ENCODE assay signal across 8 mouse cellular contexts in genomic region chr2:25557221-25557963, GRCm38 (mm10). TPM values are rescaled to one million over a fixed set of nuclear protein-coding genes. Genes with fewer than 3 reads are reported as not detected.
DNase-seq lines count a peak whose midpoint lies in the region; ATAC-seq lines count a peak whose summit lies in the region.

Gene Edf1 (plus strand): TSS chr2:25557847.

- peaks cover 30% of the 10 kb centered on the region for H3K36me3 ChIP-seq in intestine, embryonic 14.5 days (ENCODE audit: control insufficient read depth, insufficient read depth, low read length)

- H3K27ac ChIP-seq in intestine, embryonic 14.5 days (ENCODE audit: low read depth): peak within 1 kb of the TSS; percentile 60

- no peaks in the 10 kb centered on the region for H3K27me3 ChIP-seq in intestine, embryonic 14.5 days (replicated peaks; ENCODE audit: control insufficient read depth, insufficient read depth, low read length)

- H3K4me2 ChIP-seq in intestine, embryonic 14.5 days (ENCODE audit: low read length): peak within 1 kb of the TSS; percentile 97

- H3K9me3 ChIP-seq in intestine, embryonic 14.5 days (ENCODE audit: control insufficient read depth, low read length): no peaks in the 10 kb centered on the region

- under 1% methylated on average over 61 of the region's 61 CpGs for WGBS in intestine, embryonic 14.5 days

- peak within 1 kb of the TSS; percentile 88 for H3K9ac ChIP-seq in intestine, embryonic 14.5 days (ENCODE audit: low read length)

- intact Hi-C loops in gastrocnemius, postnatal 36 days (cut with DNase I): no loop called here
- intact Hi-C loops in left cerebral cortex, postnatal 10 days (cut with DNase I): no loop called here

- ATAC-seq in intestine, embryonic 14.5 days (replicated peaks; ENCODE audit: low FRiP score, low TSS enrichment, low read depth): peak; percentile 95
- ATAC-seq in megakaryocyte progenitor cell, adult 5-6 weeks (replicated peaks; ENCODE audit: poor library complexity): peak; percentile 98

- peak within 1 kb of the TSS; percentile 85 for H3K4me3 ChIP-seq in intestine, embryonic 14.5 days (ENCODE audit: low read depth, low read length)

- peak; percentile 94 for DNase-seq in adrenal gland, adult 8-10 months
- DNase-seq in embryo, embryonic 11.5 days (ENCODE audit: low read depth, low spot score): peak; percentile 79
- DNase-seq in gastrocnemius, postnatal 36 days: peak; percentile 90 to 94
- DNase-seq in intestine, embryonic 14.5 days (ENCODE audit: low spot score): peak; percentile 92
- DNase-seq in left cerebral cortex, postnatal 10 days (ENCODE audit: extremely low spot score in 1 of 2, low spot score in 2 of 2): peak; percentile 92 to 97
- peak; percentile 97 to 98 for DNase-seq in right cerebral cortex, postnatal 10 days (ENCODE audit: low spot score in 2 of 2)
- peak; percentile 95 for DNase-seq in urinary bladder, postnatal 14 days (ENCODE audit: low spot score)

- peaks cover 12% of the 10 kb centered on the region for H3K4me1 ChIP-seq in intestine, embryonic 14.5 days (replicated peaks; ENCODE audit: control insufficient read depth, insufficient read depth, low read length)

RNA-seq across cellular contexts. Expression of gene Edf1, which starts in this region (rescaled TPM):
- 100 to 1,000 TPM; 149 to 331 (median 215) TPM for total RNA-seq in adrenal gland, adult 8-10 months (2022)
- 100 to 1,000 TPM; 139 to 157 TPM for total RNA-seq in gastrocnemius, postnatal 36 days (2021)
- polyA plus RNA-seq in intestine, embryonic 14.5 days (2014; fragmentation: Nextera tagmentation; extraction: Ambion mirVana): 356 and 385 TPM in 2 replicates
- 100 to 1,000 TPM; 181 to 191 TPM for total RNA-seq in left cerebral cortex, postnatal 10 days (2021)
- 141 and 144 TPM in 2 replicates for total RNA-seq in megakaryocyte progenitor cell, adult 5-6 weeks (2015)
- 95.5 and 128 TPM in 2 replicates for total RNA-seq in megakaryocyte progenitor cell, adult 5-6 weeks (2017)

Comparison
In these comparisons a context has a peak if more than half of its experiments do, and no peak if none do; other contexts are left out.
1. Peak in every context shown above with its lines: DNase-seq, ATAC-seq, H3K4me3 ChIP-seq and H3K27ac ChIP-seq.